Mouse (Mus musculus) gastrocnemius, adult 2 months (tissue): Measurements from ENCODE around the gene Snx13. TPM values are rescaled to one million over a fixed set of nuclear protein-coding genes. Genes with fewer than 3 reads are reported as not detected.

Experiments
- DNase-seq: peaks from one replicate; pipeline ENCODE4 v3.0.0; 2022
- H3K27ac ChIP-seq: fragments of 200-600 bp; 2 replicates; pipeline ENCODE4 v1.8.1; 2022; ENCODE audit warnings: mild to moderate bottlenecking
- H3K4me3 ChIP-seq: fragments of 200-600 bp; 2 replicates; pipeline ENCODE4 v1.8.1; 2022; ENCODE audit warnings: mild to moderate bottlenecking, moderate library complexity
- CTCF ChIP-seq: fragments of 200-600 bp; IDR thresholded peaks from 2 replicates; pipeline ENCODE4 v1.8.1; 2022; ENCODE audit warnings: antibody characterized with exemption, mild to moderate bottlenecking, moderate library complexity
- intact Hi-C: fragments of 180-260 bp; cut with DNase I; formaldehyde crosslinking; loops from one replicate; pipeline ENCODE4 v1.15.1; 2025
- total RNA-seq, 2 experiments: library from RNA; stranded (reverse); gene quantifications; 2 replicates each; pipeline ENCODE4 v1.2.3; 2021

Snx13 gene
- total RNA-seq, 2 experiments from 2014 or later = 41.2 to 56.3 TPM

DNA sequence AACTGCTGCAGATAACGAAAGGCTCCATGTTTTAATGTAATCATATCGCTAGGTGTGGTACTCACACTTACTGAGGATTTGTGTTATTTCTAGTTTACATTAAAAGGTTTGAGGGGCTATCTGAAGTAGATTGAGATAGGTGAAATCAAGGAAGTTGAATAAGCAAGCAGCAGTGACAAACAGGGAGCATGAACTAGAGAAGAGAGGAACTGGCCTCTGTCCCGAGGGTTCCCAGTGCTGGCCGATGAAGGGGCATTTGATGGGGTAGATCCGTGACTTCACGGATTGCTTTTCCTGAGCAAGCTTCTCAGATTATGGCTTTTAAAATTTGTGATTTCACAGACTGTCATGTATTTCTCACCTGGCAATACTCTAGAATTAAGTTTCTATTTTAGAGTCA lies 7.4 kb downstream of the Snx13 start:
- TF ChIP-seq CTCF = no peak
- Histone ChIP-seq H3K27ac (peak overlapping the region; percentile 73), H3K4me3 (no peak overlapping the region)
- no peak for DNase-seq
- intact Hi-C loops = no loop called here

DNA sequence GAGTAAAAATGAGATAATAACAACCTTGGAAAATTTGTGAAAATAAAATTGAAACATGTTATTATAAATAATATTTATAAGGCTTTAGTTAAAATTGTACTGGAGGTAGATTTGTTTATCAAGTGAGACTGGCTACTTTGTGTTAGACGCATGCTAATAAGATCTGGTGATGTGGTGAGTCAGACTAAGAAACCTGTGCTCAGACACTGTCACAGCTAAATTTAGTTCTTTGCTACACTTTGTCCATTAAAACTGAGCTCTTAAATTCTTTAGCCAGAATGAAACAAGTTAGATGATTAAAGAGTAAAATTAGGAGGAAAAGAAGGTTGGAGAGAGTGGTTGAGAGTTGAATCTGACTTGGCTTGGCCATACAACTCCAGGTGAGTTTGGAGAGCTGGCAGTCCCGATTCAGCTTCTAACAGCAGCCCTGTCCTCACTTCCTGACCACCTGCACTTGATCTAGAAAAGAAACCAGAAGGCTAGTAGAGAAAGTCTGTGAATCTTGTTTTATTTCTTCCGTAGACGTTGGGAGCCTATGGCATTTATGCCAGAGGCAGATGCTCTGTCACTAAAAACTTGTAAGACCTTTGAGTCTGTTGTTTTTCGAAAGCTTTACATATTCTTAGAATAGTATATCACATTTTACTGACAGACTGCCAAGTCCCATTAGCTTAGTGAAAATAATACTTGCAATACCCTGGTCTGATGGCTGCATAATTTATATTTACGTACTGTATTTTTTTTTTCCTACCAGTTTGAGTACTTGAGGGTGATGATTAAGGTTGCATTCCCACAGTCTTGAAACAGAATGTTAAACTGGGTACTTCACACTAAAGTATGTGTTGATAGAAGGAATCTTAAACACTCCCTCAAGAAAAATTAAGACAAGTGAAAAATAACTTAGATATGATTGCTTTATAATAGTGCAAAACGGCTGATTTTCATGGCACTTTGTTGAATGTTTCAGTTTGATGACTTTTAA lies 8.4 kb downstream of the Snx13 start:
- peak overlapping the region; percentile 17; the same call in 1 of the 2 replicates for H3K4me3 ChIP-seq
- no peak for DNase-seq
- peak overlapping the region; percentile 73 for H3K27ac ChIP-seq
- intact Hi-C loops = no loop called here
- no peak for TF ChIP-seq CTCF

DNA sequence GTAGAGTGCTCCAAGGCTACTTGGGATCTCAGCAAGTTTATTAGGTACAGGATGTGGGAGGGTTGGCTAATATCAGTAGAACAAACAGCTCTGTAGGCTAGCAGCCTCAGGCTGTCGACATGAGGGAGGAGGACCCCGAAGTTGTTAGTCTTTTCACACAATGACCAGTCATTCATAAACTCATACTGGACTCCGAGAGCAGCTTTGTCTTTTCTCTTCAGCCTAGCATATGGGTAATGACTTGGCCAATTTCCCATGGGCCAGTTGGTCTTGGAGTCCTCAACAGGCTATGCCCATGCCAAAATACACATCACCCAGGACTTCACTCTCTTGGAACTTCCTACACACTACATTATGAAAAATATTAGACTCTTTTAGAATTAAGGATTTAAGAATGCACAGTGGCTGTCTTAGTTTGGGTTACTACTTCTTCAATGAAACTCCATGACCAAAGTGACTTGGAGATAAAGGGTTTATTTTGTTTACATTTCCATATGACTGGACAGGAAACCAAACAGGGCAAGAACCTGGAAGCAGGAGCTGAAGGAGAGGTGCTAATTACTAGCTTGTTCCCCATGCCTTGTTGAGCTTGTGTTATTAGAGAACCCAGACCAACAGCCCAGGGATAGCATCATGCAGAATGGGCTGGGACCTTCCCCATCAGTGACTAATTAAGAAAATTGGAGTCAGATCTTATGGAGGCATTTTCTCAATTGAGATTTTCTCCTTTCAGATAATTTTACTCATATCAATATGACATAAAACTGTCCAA lies 16.9 kb downstream of the Snx13 start:
- intact Hi-C loops = no loop called here
- no peak for TF ChIP-seq CTCF
- Histone ChIP-seq H3K4me3 (no peak overlapping the region), H3K27ac (no peak overlapping the region)
- DNase-seq = no peak

DNA sequence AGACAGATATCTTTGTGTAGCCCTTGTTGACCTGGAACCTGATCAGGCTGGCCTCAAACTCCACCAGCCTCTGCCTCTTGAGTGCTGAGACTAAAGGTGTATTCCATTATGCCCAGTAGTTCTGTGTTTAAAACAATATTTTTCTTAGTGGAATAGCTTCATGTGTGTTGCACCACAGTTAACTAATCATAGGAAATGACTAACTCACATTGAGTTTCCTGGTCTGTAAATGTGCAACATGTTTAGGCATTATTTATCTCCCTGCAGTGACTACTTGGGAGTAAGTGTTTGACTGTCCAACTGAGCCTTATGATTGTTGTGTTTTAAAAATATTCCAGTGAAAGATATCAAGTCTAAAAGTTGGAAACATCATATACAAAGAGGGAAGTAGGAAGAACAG lies 20.6 kb downstream of the Snx13 start:
- Histone ChIP-seq H3K27ac (no peak overlapping the region; the same call in 1 of the 2 replicates), H3K4me3 (no peak overlapping the region)
- intact Hi-C loops = no loop called here
- TF ChIP-seq CTCF = no peak
- DNase-seq = no peak

DNA sequence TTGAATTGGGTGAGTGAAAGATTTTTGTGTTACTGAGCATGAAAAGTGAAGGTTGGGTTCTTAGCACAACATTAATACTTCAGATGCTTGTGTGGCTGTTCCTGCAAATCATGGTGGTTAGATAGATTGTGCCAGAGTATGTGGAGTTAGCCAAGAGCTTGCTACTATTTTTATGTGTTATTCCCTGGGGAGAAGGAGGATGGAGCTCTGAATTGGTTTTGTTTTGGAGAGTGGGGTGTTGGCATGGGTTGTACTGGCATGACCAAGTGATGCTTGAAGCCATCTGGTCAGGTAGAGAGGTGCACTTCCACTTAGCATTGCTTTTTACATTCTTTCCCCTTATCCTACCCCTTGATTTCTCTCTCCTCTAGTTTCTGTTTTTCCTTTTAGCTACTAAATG lies 24.4 kb downstream of the Snx13 start:
- intact Hi-C loops = no loop called here
- DNase-seq = no peak
- Histone ChIP-seq H3K27ac (peak overlapping the region; percentile 16; the same call in 1 of the 2 replicates), H3K4me3 (no peak overlapping the region)
- TF ChIP-seq CTCF = no peak

DNA sequence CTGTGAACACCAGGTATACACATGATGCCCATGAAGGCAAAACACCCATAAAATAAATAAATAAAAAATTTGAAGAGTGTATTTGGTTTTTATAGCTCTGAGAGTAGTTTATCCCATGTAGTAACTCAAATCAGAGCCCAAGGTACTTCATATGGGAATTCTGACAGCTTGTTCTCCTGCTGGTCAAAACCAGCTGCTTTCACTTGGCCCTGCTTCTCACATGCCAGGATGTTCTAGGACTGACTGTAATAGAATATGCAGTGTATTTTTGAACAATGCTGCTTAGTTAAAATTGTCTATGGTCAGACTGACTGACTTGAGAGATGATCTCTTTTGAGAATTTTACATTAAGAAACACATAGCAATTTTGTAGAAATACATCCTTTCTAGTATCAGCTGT lies 25.2 kb downstream of the Snx13 start:
- no peak for TF ChIP-seq CTCF
- no peak for DNase-seq
- intact Hi-C loops = no loop called here
- H3K4me3 ChIP-seq = no peak overlapping the region
- no peak overlapping the region for H3K27ac ChIP-seq

DNA sequence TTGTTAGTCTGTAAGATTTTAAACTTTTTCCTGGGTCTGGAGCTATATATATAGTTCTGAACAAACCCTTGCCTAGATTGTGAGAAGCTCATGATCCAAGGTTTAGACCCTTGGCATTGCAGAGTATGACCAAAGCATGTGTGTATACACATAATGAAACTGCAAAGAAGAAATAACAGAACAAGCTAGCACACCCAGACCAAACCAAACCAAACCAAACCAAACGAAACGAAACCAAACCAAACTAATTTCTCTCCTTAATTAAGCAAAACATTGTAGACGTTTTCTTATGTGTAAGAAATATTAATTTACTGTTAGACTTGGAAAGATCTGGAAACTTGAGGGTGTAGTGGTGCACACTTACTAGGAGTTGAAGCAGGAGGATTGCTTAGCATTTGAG lies 29.0 kb downstream of the Snx13 start:
- intact Hi-C loops = no loop called here
- H3K27ac ChIP-seq = no peak overlapping the region
- H3K4me3 ChIP-seq = no peak overlapping the region
- no peak for DNase-seq
- no peak for TF ChIP-seq CTCF

DNA sequence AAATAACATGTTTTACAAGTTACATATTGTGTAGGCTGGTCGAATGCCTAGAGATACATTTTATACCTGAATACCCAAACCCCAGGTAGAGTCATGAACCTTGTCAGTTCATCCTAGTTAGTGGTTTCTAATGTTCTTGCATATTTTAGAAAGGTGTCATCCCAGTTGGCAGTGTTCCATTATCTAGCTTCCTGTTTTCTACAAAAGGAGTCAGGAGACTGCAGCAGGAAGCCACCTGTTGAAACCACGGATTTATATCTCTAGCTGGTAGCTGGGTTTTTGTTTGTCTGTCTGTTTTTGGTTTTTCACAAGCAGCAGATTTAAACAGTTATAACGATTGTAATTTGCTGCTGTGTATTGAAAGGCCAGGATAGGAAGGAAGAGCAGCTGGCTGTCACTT lies 76.6 kb downstream of the Snx13 start:
- no peak for TF ChIP-seq CTCF
- DNase-seq = no peak
- Histone ChIP-seq H3K4me3 (no peak overlapping the region), H3K27ac (no peak overlapping the region)
- intact Hi-C loops = no loop called here

DNA sequence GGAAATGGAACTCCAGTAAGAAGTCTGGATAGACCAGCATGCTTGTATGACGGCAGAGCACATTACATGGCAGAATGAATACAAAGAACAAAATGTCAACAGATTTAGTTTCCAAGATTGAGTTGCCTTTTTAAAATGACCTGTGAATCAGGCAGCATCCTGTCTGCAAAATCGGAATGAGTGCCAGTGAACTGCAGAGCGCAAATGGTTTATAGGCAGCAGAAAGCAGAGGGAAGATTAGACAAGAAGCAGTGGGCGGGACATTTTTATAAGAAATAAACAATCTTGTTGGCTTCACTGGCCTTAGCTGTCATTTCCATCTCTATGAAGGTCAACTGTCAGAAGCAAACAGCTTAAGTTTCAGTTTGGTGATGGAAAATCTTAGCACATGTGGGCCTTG lies 106.2 kb downstream of the Snx13 start:
- no peak overlapping the region for H3K27ac ChIP-seq
- intact Hi-C loops = no loop called here
- no peak for DNase-seq
- H3K4me3 ChIP-seq = no peak overlapping the region
- TF ChIP-seq CTCF = no peak

DNA sequence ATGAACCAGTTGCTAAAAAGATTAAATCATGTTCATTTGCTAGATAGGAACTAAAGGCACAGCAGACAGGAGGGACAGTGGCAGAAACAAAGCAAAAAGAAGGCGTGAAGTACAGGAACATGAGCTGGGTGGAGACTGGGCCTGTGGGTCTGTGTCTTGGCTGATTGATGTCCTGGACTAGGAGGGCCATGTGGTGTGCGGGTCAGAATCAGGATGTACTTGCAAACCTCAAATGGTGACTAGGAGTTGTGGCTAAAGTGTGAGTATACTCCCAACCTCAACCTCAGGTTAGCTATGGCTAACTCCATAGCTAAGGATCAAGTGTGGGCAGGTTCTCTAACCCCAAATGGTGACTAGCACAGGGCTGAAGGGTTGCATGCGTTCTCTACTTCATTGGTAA lies 107.2 kb downstream of the Snx13 start:
- Histone ChIP-seq H3K4me3 (no peak overlapping the region), H3K27ac (no peak overlapping the region)
- intact Hi-C loops = no loop called here
- no peak for DNase-seq
- no peak for TF ChIP-seq CTCF

DNA sequence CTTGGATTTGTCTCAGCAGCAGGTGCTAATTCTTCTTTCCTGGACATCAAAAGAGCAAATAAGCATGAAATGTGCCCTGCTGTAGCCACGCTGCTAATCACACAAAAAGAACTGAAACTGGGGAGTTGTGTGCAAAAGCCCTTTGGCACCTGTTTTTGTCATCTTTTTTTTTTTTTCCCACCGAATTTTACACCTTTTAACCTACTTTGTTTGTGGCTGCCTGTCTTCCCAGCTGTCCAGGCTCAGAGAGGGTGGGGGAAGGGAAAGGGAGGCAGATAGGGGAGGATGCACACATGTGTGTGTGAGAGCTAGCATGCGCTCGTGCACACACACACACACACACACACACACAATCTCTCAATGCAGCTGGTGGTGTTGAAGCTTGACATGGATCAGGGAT lies 110.3 kb downstream of the Snx13 start:
- Histone ChIP-seq H3K27ac (no peak overlapping the region), H3K4me3 (no peak overlapping the region)
- no peak for DNase-seq
- intact Hi-C loops = no loop called here
- no peak for TF ChIP-seq CTCF

DNA sequence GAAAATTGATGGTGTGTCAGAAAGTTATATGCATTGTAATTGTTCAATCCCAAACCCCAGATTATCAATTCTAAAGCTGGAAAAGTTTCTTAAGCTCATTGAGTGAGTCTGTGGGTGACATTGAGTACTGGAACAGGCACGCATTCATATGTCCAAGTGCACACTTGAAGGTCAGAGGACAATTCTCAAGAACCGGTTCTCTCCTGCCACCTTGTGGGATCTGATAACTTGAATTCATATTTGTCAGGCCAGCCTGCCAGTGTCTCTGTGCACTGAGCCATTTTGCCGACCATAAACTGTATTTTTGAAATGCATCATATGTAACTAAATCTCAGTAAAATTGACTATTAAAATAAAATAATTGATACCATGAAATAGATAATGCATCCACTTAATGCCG lies 114.7 kb downstream of the Snx13 start:
- intact Hi-C loops = no loop called here
- TF ChIP-seq CTCF = peak; percentile 40
- Histone ChIP-seq H3K27ac (no peak overlapping the region), H3K4me3 (no peak overlapping the region)
- no peak for DNase-seq

DNA sequence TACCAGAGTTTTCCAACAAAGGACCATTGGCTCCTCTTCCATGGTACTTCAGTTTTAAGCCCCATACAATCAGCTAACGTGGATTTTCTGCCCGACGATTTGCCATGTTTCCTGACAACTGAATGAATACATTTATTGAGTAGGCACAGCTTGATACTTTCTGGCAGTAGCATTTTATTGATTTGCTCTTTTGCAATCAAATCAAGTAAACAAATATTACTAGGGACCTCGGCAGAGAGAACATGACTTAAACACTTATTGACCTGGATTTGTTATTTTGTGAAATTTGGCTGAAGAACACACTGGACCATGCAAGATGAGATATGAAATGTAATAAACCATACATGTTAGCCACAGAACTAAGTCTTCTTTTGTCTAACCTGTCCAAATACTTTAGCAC lies 123.3 kb downstream of the Snx13 start:
- Histone ChIP-seq H3K4me3 (no peak overlapping the region), H3K27ac (no peak overlapping the region)
- no peak for TF ChIP-seq CTCF
- DNase-seq = no peak
- intact Hi-C loops = no loop called here
